Mouse (Mus musculus) MEL (cell line): ENCODE results near the gene Stt3b. TPM values are rescaled to one million over a fixed set of nuclear protein-coding genes. Genes with fewer than 3 reads are reported as not detected.

Experiments
- DNase-seq: peaks from one replicate; pipeline ENCODE4 v3.0.0; 2011; ENCODE audit warnings: low read depth, low spot score
- H3K27ac ChIP-seq: 2 replicates; pipeline ENCODE4 v1.5.1; 2012; ENCODE audit warnings: low read depth, mild to moderate bottlenecking, control low read depth, low read length, moderate library complexity; ENCODE audit not compliant: control insufficient read depth
- H3K27me3 ChIP-seq, 2 experiments: fragments of 150-350 bp in 1 of 2; sonication (generic) in 1 of 2; 2 replicates each; pipeline ENCODE4 v1.6.1; 2012; ENCODE audit warnings: low read length in 2 of 2, mild to moderate bottlenecking in 2 of 2, improper control_type of control experiment in 1 of 2, moderate library complexity in 1 of 2; ENCODE audit not compliant: insufficient read depth in 2 of 2, control insufficient read depth in 1 of 2
- H3K36me3 ChIP-seq, 2 experiments: 2 replicates each; pipeline ENCODE4 v1.6.1; 2012 to 2014; ENCODE audit warnings: low read length in 2 of 2, improper control_type of control experiment in 1 of 2, inconsistent platforms in 1 of 2, mild to moderate bottlenecking in 1 of 2; ENCODE audit not compliant: insufficient read depth in 2 of 2, control insufficient read depth in 1 of 2
- H3K4me1 ChIP-seq, 2 experiments: fragments of 150-350 bp in 1 of 2; sonication (generic) in 1 of 2; 2 replicates each; pipeline ENCODE4 v1.6.1; 2012; ENCODE audit warnings: low read length in 2 of 2, improper control_type of control experiment in 1 of 2, mild to moderate bottlenecking in 1 of 2; ENCODE audit not compliant: insufficient read depth in 2 of 2, control insufficient read depth in 1 of 2
- H3K4me3 ChIP-seq, 2 experiments: fragments of 150-350 bp in 1 of 2; sonication (generic) in 1 of 2; 2 replicates each; pipeline ENCODE4 v1.5.1; 2012; ENCODE audit warnings: low read depth in 2 of 2, low read length in 2 of 2, mild to moderate bottlenecking in 2 of 2, moderate library complexity in 2 of 2, control low read depth in 1 of 2, improper control_type of control experiment in 1 of 2; ENCODE audit not compliant: control insufficient read depth in 1 of 2, insufficient read depth in 1 of 2
- H3K79me2 ChIP-seq: 2 replicates; pipeline ENCODE4 v1.6.1; 2012; ENCODE audit warnings: mild to moderate bottlenecking, low read length, moderate library complexity; ENCODE audit not compliant: control insufficient read depth, poor library complexity, insufficient read depth
- H3K9ac ChIP-seq: 2 replicates; pipeline ENCODE4 v1.6.1; 2012; ENCODE audit warnings: low read depth, mild to moderate bottlenecking, control low read depth, low read length, moderate library complexity; ENCODE audit not compliant: control insufficient read depth, poor library complexity, severe bottlenecking
- H3K9me3 ChIP-seq: fragments of 150-350 bp; sonication (generic); replicated peaks from 2 replicates; pipeline ENCODE4 v1.6.1; 2012; ENCODE audit warnings: mild to moderate bottlenecking, low read length, improper control_type of control experiment, moderate library complexity; ENCODE audit not compliant: insufficient read depth
- CTCF ChIP-seq, 3 experiments: IDR thresholded peaks in 2 of 3; conservative IDR thresholded peaks in 1 of 3; 2 replicates each; pipeline ENCODE4 v1.5.1; 2011 to 2012; ENCODE audit warnings: low read length in 3 of 3, low read depth in 2 of 3, mild to moderate bottlenecking in 2 of 3, improper control_type of control experiment in 1 of 3, inconsistent platforms in 1 of 3, mixed read lengths in 1 of 3, moderate library complexity in 1 of 3; ENCODE audit not compliant: control insufficient read depth in 1 of 3, insufficient read depth in 1 of 3, poor library complexity in 1 of 3, severe bottlenecking in 1 of 3
- SMC3 ChIP-seq: IDR thresholded peaks from 2 replicates; pipeline ENCODE4 v1.6.1; 2011; ENCODE audit warnings: low read depth, low read length, improper control_type of control experiment
- polyA plus RNA-seq, 2 experiments: library from polyadenylated mRNA; stranded (reverse) in 1 of 2; unstranded in 1 of 2; fragments of >175 nt in 1 of 2; fragments of >200 nt in 1 of 2; gene quantifications; 2 replicates each; pipeline versions ENCODE4 v1.2.1 to v1.2.4; 2012; ENCODE audit warnings: low replicate concordance in 2 of 2, low read depth in 1 of 2; ENCODE audit not compliant: insufficient read length in 2 of 2, insufficient read depth in 1 of 2, missing spikeins in 1 of 2
- total RNA-seq: library from RNA; depleted of rRNA; stranded (reverse); fragments of 300-350 nt; gene quantifications from 2 replicates; pipeline ENCODE4 v1.2.3, GENCODE M21; 2012

Stt3b gene
- total and polyA plus RNA-seq, 3 experiments, result 81.9 to 263 (median 97.6) TPM

DNA sequence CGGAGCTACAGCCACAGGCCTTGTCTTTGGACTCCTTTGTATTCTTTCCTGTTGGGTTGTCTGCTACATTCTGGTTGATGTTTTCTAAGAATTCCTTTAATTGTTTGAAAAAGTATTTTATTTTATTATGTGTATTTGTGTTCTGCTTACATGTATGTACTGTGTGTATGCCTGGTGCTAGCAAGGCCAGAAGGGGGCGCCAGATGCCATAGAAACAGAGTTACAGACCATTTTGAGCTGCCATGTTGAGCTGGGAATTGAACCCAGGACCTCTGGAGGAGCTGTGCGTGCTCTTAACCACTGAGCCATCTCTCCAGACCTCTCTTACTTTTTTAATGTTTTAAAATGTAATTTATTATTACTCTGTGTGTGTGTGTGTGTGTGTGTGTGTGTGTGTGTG, 117.3 kb downstream of the Stt3b start:
- no peak overlapping the region for H3K27ac ChIP-seq
- H3K9me3 ChIP-seq, result no peaks in the 10 kb centered on the region
- no peak overlapping the region for H3K4me3 ChIP-seq
- H3K27me3 ChIP-seq, result no peaks in the 10 kb centered on the region
- H3K9ac ChIP-seq, result no peak overlapping the region
- no peaks in the 10 kb centered on the region for H3K4me1 ChIP-seq
- DNase-seq, result no peak
- H3K36me3 ChIP-seq, result no peaks in the 10 kb centered on the region
- H3K79me2 ChIP-seq, result no peaks in the 10 kb centered on the region
- TF ChIP-seq SMC3 (no peak), CTCF (IDR thresholded peaks at IDR 0.05 in 2 of 3, conservative IDR thresholded peaks at IDR 0.05 in 1 of 3; ENCODE audit: control insufficient read depth in 1 of 3, insufficient read depth in 1 of 3, low read depth in 2 of 3, low read length in 3 of 3, poor library complexity in 1 of 3, severe bottlenecking in 1 of 3) (peak in 2 of 3 experiments; percentile 20 to 26; a peak in 3 of 6 replicates)
